Comparison of ENCODE assay signal across 1 mouse cellular context in the genomic region with DNA sequence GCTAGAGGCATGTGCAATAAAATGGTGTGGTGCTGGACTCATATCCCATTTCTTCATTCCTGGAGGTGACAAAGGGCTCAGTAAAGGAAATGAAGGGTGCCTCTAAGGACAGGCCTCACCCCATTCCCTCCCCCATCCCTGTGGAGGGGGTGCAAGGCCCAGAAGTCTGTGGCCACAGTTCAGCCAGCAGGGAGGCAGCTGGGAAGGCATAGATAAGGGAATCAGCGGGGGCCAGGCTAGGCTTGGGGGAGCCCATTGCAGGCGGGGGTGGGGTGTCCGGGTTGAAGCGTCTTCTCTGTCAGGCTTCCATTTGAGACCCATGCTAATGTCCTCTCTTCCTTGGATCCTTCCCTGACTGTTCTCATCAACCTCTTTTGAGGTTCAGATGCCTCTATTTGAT.
TF ChIP-seq lines count a peak whose summit lies in the region.

No protein-coding gene starts in this region.

TF ChIP-seq in MEL, 35 proteins besides CTCF, POLR2A, EP300 and RAD21:
- TF ChIP-seq GATA1 (IDR thresholded peaks at IDR 0.05; ENCODE audit: low read depth, low read length): peak; percentile 96
- no peak for TF ChIP-seq MYC (IDR thresholded peaks at IDR 0.05; ENCODE audit: low read depth, low read length)
- TF ChIP-seq TBP (IDR thresholded peaks at IDR 0.05; ENCODE audit: low read depth, low read length): peak; percentile 76; the same call in 1 of the 2 replicates
- TF ChIP-seq TAL1 (IDR thresholded peaks at IDR 0.05; ENCODE audit: low read length): peak; percentile 100
